Mouse (Mus musculus) liver, adult 2 months (tissue): Measurements from ENCODE around the gene Hist2h3c2.
A peak's percentile ranks its signal among the peaks of the same experiment; 100 is the strongest.

Experiments
- CTCF ChIP-seq: fragments of 200-500 bp; IDR thresholded peaks from 2 replicates; pipeline ENCODE4 v1.5.1; 2011; ENCODE audit warnings: low read depth, low read length, control low read depth
- POLR2A ChIP-seq: fragments of 200-500 bp; IDR thresholded peaks from 2 replicates; pipeline ENCODE4 v1.6.1; 2011; ENCODE audit warnings: low read length, control low read depth; ENCODE audit not compliant: insufficient read depth; ENCODE audit errors: extremely low read depth

DNA sequence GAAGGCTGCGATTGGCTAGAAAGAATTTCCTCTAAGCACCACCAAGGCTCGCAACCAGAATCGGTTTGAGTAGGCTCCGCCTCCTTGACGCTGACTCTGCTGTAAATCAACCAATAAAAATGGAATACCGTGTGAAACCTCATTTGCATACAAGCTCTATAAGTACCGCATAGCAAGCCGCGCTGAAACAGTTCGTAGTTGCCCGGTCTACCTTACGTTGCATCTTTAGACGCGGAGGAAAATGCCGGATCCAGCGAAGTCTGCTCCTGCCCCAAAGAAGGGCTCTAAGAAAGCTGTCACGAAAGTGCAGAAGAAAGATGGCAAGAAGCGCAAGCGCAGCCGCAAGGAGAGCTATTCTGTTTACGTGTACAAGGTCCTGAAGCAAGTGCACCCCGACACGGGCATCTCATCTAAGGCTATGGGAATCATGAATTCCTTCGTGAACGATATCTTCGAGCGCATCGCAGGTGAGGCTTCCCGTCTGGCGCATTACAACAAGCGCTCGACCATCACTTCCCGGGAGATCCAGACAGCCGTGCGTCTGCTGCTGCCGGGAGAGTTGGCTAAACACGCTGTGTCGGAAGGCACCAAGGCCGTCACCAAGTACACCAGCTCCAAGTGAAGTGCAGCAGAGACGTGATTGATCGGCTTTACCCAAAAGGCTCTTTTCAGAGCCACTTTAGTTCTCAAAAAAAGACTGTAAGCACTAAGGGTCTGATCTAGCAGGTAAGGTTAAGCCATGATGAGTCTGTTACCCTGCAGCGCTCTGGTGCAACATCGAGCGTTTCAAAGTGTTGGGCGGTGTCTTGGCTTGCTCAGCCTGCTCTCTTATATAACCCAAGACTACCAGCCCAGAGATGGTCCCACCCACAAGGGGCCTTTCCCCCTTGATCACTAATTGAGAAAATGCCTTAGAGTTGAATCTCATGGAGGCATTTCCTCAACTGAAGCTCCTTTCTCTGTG is 30.9 kb upstream of the Hist2h3c2 start, which contains the start of gene Hist2h2bb:
- TF ChIP-seq POLR2A (peak; percentile 96), CTCF (no peak)
